Mouse (Mus musculus) lung, postnatal 14 days (tissue): ENCODE measurements around the gene Nbeal2.
"Not testable (repeated sequence)": the region's sequence is repeated elsewhere in the genome, so short reads cannot be mapped to it uniquely, and the experiment has no call there.

Experiments used
- DNase-seq: peaks from one replicate; pipeline ENCODE4 v3.0.0; 2021

Gene Nbeal2

GRCm38 (mm10) chr9:110653655-110654461 lies at the start of gene Nbeal2:
Nbeal2 (minus strand) TSS chr9:110654161.
- DNase-seq: peak; percentile 95

GRCm38 (mm10) chr9:110702848-110703247 lies 48.9 kb upstream of the Nbeal2 start:
- DNase-seq: no peak

- DNase-seq: no peak
These were observed 47.4 kb upstream of the Nbeal2 start for GRCm38 (mm10) chr9:110701114-110702032.

GRCm38 (mm10) chr9:110699574-110699973 lies 45.6 kb upstream of the Nbeal2 start:
- DNase-seq: no peak

- DNase-seq: no peak
These were observed 43.5 kb upstream of the Nbeal2 start for GRCm38 (mm10) chr9:110697465-110697864.

GRCm38 (mm10) chr9:110696427-110696826 lies 42.5 kb upstream of the Nbeal2 start:
- DNase-seq: no peak

- no peak for DNase-seq
These were observed 41.3 kb upstream of the Nbeal2 start for GRCm38 (mm10) chr9:110695165-110695755.

GRCm38 (mm10) chr9:110689261-110689779 lies 35.4 kb upstream of the Nbeal2 start:
- DNase-seq: peak; percentile 41

GRCm38 (mm10) chr9:110687846-110688245 lies 33.9 kb upstream of the Nbeal2 start:
- no peak for DNase-seq

- no peak for DNase-seq
These were observed 33.1 kb upstream of the Nbeal2 start for GRCm38 (mm10) chr9:110687061-110687460.

- DNase-seq: no peak
These were observed 32.5 kb upstream of the Nbeal2 start for GRCm38 (mm10) chr9:110686472-110686871.

GRCm38 (mm10) chr9:110685591-110685990 lies 31.6 kb upstream of the Nbeal2 start:
- no peak for DNase-seq

GRCm38 (mm10) chr9:110685187-110685586 lies 31.2 kb upstream of the Nbeal2 start:
- no peak for DNase-seq

- peak; percentile 91 for DNase-seq
These were observed 30.3 kb upstream of the Nbeal2 start for GRCm38 (mm10) chr9:110684100-110684831.

GRCm38 (mm10) chr9:110683574-110684099 lies 29.7 kb upstream of the Nbeal2 start:
- DNase-seq: peak; percentile 30

- DNase-seq: not testable (repeated sequence)
These were observed 28.7 kb upstream of the Nbeal2 start for GRCm38 (mm10) chr9:110682697-110683096.

GRCm38 (mm10) chr9:110682255-110682654 lies 28.3 kb upstream of the Nbeal2 start:
- no peak for DNase-seq

- DNase-seq: no peak
These were observed 27.9 kb upstream of the Nbeal2 start for GRCm38 (mm10) chr9:110681817-110682216.

- DNase-seq: no peak
These were observed 27.0 kb upstream of the Nbeal2 start for GRCm38 (mm10) chr9:110680736-110681507.

GRCm38 (mm10) chr9:110678886-110679285 lies 24.9 kb upstream of the Nbeal2 start:
- no peak for DNase-seq

GRCm38 (mm10) chr9:110676492-110676911 lies 22.5 kb upstream of the Nbeal2 start:
- no peak for DNase-seq
